Mouse (Mus musculus) liver, adult 2 months (tissue): ENCODE measurements at regions not wholly inside any gene's neighbourhood (a gene's known extent, or its start where the extent isn't known, plus 50 kb on each side); places are given as distances from the start of the nearest gene placed in this dataset.

Experiments used
- CTCF ChIP-seq: fragments of 200-500 bp; IDR thresholded peaks from 2 replicates; pipeline ENCODE4 v1.5.1; 2011; ENCODE audit warnings: low read depth, low read length, control low read depth
- POLR2A ChIP-seq: fragments of 200-500 bp; IDR thresholded peaks from 2 replicates; pipeline ENCODE4 v1.6.1; 2011; ENCODE audit warnings: low read length, control low read depth; ENCODE audit not compliant: insufficient read depth; ENCODE audit errors: extremely low read depth

DNA sequence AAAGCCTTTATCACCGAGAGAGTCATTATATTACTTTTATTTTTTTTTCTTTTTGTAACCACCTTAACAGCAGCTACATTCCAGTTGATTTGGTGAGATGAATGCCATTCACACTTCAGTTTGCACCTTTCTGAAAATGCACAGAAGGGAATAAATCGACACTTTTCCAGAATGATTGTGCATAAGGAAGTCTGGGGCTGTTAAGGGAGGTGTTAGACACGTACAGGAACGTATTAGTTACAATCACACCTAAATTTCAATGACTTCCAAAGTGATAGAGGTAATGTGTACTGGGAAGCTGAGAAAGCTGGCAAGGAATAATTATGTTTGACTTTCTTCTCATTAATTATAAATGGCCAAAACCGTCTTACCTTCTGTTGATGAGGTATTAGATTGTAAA, 352.7 kb upstream of the Epha3 start:
- TF ChIP-seq CTCF (no peak), POLR2A (no peak)
